Mouse (Mus musculus): Measurements from ENCODE around the gene Gm525.

Gene Gm525

DNA sequence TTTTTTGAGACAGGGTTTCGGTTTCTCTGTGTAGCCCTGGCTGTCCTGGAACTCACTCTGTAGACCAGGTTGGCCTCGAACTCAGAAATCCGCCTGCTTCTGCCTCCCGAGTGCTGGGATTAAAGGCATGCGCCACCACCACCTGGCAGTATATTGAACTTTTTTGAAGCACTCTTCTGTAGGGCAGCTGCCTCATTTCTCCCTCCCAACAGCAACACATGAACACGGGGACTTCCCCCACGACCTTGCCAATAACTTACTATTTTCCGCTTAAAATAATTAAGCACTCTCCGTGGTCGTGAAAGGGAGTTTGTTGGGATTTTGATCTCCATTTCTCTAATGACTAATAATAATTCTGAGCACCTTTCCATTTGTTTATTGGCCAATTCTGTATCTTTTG, 23.7 kb downstream of the Gm525 start:
- WGBS, result 90% methylated on average over 10 of the region's 10 CpGs

GRCm38 (mm10) chr11:89098083-89098835, 24.6 kb downstream of the Gm525 start:
- 83% methylated on average over 17 of the region's 17 CpGs for WGBS

GRCm38 (mm10) chr11:89098930-89099329, 25.3 kb downstream of the Gm525 start:
- 72% methylated on average over 6 of the region's 6 CpGs for WGBS

DNA sequence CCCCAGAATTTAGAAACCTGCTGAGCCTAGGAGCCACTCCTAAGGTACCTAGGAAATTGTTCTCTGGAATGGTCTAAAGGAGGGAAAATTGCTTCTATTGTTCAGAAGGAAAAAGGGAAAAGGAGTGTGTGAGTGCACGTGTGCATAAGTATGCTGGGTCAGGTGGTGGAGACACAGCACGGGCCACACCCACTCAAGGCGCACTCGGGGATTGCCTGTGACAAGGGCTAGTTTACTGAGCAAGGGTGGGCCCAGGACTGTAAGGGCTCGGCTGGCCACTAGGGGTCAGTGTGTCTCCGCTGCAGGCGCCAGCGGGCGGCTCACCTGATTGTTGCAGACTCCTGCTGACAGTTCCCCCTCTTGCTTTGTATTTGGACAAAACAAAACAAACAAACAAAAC, 26.8 kb downstream of the Gm525 start:
- WGBS, result 0% methylated on average over 9 of the region's 9 CpGs

GRCm38 (mm10) chr11:89100826-89101321, 27.2 kb downstream of the Gm525 start:
- WGBS, result 8% methylated on average over 17 of the region's 17 CpGs

- 90% methylated on average over 14 of the region's 14 CpGs for WGBS
Observed at GRCm38 (mm10) chr11:89103166-89103565, 29.5 kb downstream of the Gm525 start.

- 96% methylated on average over 8 of the region's 8 CpGs for WGBS
Observed at GRCm38 (mm10) chr11:89105211-89105610, 31.6 kb downstream of the Gm525 start.

- 82% methylated on average over 11 of the region's 11 CpGs for WGBS
Observed at GRCm38 (mm10) chr11:89105823-89106222, 32.2 kb downstream of the Gm525 start.

DNA sequence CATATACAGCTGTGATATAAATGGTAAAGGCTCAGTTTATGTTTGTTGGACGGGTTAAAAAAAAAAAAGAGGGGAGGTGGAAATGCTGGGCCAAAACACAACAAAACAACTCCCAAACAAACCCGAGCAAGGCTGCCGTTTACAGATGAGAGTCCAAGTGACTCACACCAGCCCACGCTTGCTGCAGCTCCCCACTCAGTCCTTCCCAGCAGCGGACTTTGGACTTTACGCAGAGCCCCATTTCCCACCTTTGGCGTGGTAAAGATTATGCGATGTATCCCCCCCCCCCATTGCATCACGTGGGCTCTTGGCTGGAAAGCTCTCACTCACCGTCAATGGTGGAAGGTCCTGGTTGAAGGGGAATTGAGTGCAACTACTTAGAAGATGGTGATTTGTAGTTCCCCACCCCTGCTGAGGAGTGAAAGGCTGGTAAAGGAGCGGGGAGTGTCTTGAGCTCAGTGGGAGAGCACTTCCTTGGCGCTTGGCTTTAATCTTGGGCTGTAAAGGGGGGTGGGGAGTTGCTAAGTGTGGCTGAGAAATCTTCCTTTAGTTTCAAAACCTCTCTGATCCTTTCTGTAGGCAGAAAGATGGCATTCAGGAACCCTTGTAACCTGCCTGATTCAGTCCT, 33.7 kb downstream of the Gm525 start:
- 40% methylated on average over 12 of the region's 12 CpGs for WGBS

DNA sequence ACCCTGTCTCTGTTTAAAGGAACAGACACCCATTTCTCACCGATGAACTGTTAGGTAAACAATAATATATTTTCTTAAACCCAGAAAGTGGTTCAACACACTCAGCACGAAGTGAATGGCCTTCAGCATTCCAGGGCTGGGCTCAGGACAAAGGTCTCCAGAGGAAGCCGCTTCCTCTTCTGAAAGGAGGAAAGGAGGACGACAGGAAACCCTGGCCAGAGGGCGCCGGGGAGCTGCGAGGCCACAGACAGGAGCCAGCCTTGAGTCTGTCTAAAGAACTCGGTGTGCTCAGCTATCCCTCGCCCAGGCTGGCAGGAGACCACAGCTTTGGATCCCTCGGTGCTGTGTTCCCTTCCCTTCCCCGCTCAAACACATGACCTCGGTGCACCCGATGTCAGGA, 50.8 kb downstream of the Gm525 start:
- 44% methylated on average over 13 of the region's 13 CpGs for WGBS

GRCm38 (mm10) chr11:89130856-89131255, 57.2 kb downstream of the Gm525 start:
- WGBS, result 68% methylated on average over 4 of the region's 4 CpGs

DNA sequence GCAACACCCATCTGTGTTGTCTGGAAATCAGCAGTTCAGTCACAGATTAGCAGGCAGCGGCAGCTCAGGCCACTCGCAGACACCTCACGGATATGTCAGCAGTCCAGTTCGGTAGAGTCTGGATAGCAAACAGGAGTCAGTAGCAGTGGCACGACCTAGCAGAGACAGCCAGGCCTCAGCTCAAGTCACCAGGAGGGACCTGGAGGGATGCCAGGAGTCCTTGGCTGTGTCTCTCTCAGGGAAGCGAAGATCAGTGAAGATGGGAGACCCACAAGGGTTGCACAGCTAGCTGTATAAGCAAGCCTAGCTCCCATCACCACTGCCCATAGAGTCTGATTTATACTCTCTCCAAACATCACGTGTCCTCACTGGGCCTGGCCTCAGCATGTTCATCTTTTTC, 58.8 kb downstream of the Gm525 start:
- WGBS, result 86% methylated on average over 7 of the region's 7 CpGs

GRCm38 (mm10) chr11:89134211-89134610, 60.6 kb downstream of the Gm525 start:
- 56% methylated on average over 2 of the region's 2 CpGs for WGBS

- 100% methylated on average over 2 of the region's 2 CpGs for WGBS
Observed at GRCm38 (mm10) chr11:89137915-89138314, 64.3 kb downstream of the Gm525 start.

Measured in cerebral cortex, adult 2 months (tissue).